Mouse (Mus musculus) NIH3T3 (cell line): ENCODE measurements around the gene Mon1b.

ENCODE experiments used
- DNase-seq: peaks from one replicate; pipeline ENCODE4 v3.0.0-alpha.2; 2012; ENCODE audit warnings: low read depth

Mon1b gene

GRCm38 (mm10) chr8:113634670-113635591 is at the start of gene Mon1b:
TSS of gene Mon1b (plus strand) at chr8:113635587.
- DNase-seq, result peak; percentile 98

GRCm38 (mm10) chr8:113598401-113598800 is 37.0 kb upstream of the Mon1b start:
- DNase-seq, result no peak

- DNase-seq, result peak; percentile 79
These were observed 2.8 kb upstream of the Mon1b start for GRCm38 (mm10) chr8:113632634-113633033.

- no peak for DNase-seq
These were observed 1.2 kb upstream of the Mon1b start for GRCm38 (mm10) chr8:113634161-113634560.

- DNase-seq, result no peak
These were observed 349 bp downstream of the Mon1b start for GRCm38 (mm10) chr8:113635592-113636279.

- DNase-seq, result peak; percentile 27
These were observed 867 bp downstream of the Mon1b start for GRCm38 (mm10) chr8:113636280-113636628.

GRCm38 (mm10) chr8:113640357-113640756 is 5.0 kb downstream of the Mon1b start:
- DNase-seq, result no peak

GRCm38 (mm10) chr8:113642926-113643325 is 7.5 kb downstream of the Mon1b start, which contains the start of gene Syce1l:
TSS of gene Syce1l (plus strand) at chr8:113643213.
- no peak for DNase-seq

- DNase-seq, result no peak
These were observed 8.3 kb downstream of the Mon1b start for GRCm38 (mm10) chr8:113643479-113644210.

GRCm38 (mm10) chr8:113645220-113645619 is 9.8 kb downstream of the Mon1b start:
- no peak for DNase-seq

- no peak for DNase-seq
These were observed 17.1 kb downstream of the Mon1b start for GRCm38 (mm10) chr8:113652450-113652849.

- no peak for DNase-seq
These were observed 17.8 kb downstream of the Mon1b start for GRCm38 (mm10) chr8:113653151-113653550.

- no peak for DNase-seq
These were observed 20.8 kb downstream of the Mon1b start for GRCm38 (mm10) chr8:113656154-113656553.

GRCm38 (mm10) chr8:113656681-113657298 is 21.4 kb downstream of the Mon1b start:
- no peak for DNase-seq

GRCm38 (mm10) chr8:113660128-113660527 is 24.7 kb downstream of the Mon1b start:
- no peak for DNase-seq

- DNase-seq, result peak; percentile 85
These were observed 29.2 kb downstream of the Mon1b start for GRCm38 (mm10) chr8:113664544-113664943.

- no peak for DNase-seq
These were observed 29.6 kb downstream of the Mon1b start for GRCm38 (mm10) chr8:113665036-113665435.

- DNase-seq, result no peak
These were observed 30.6 kb downstream of the Mon1b start for GRCm38 (mm10) chr8:113665951-113666350.

GRCm38 (mm10) chr8:113666714-113667432 is 31.5 kb downstream of the Mon1b start:
- DNase-seq, result no peak

GRCm38 (mm10) chr8:113669924-113670323 is 34.5 kb downstream of the Mon1b start:
- no peak for DNase-seq

- no peak for DNase-seq
These were observed 37.3 kb downstream of the Mon1b start for GRCm38 (mm10) chr8:113672599-113673255.
